Mouse (Mus musculus) central nervous system, embryonic 11.5 days (tissue): ENCODE results near the gene Avp. TPM values are rescaled to one million over a fixed set of nuclear protein-coding genes. Genes with fewer than 3 reads are reported as not detected.

Experiments used
- polyA plus RNA-seq: library from polyadenylated mRNA; depleted of rRNA; stranded (reverse); fragments of >200 nt; gene quantifications from 2 replicates; pipeline ENCODE4 v1.2.3, GENCODE M21; 2012; rRNA removed

Avp gene
- 0.10 TPM in 1 of 2 replicates, not detected in the other for polyA plus RNA-seq

DNA sequence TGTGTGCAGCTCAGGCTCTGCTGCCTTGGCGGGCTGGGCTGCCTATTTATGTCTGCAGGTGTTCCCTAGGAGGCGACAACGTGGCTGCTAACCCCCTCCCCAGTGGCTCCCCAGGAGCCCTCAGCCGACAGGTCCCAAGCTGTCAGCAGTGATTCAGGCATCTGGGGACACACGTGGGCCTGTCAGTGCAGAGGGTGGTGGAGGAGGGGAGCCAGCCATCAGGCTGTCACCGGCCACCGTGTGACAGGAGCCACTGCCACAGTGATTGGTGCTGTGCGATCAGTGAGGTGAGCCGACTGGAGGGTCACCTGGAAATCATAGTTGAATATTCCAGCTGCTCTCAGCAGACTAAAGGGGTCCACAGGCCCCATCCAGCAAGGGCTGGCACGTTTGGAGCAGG lies at the start of gene Avp:
Gene Avp (minus strand): TSS at position 3 of the 400 bp plus-strand sequence.

DNA sequence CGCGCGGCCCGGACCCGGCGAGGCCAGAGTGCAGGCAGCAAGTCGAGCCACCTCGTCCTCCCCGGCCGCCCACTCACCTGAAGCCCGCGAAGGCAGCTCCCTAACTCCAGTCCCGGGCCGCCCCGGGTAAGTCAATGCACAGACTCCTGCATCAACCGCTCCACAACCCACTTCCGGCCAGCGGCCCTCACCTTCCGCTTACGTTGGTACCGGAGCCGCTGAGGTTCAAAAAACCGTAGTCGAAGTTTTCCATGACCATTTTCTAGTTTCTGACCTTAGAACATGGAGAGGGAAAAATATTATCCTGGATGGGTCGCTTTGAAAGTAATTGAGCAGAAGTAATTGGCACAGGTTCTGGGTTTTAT lies 47.5 kb upstream of the Avp start, which contains the start of the genes Fastkd5 and Ubox5:
Gene Fastkd5 (minus strand): TSS at position 189 of the 365 bp plus-strand sequence.
Gene Ubox5 (minus strand): TSS at position 200 of the 365 bp plus-strand sequence.

DNA sequence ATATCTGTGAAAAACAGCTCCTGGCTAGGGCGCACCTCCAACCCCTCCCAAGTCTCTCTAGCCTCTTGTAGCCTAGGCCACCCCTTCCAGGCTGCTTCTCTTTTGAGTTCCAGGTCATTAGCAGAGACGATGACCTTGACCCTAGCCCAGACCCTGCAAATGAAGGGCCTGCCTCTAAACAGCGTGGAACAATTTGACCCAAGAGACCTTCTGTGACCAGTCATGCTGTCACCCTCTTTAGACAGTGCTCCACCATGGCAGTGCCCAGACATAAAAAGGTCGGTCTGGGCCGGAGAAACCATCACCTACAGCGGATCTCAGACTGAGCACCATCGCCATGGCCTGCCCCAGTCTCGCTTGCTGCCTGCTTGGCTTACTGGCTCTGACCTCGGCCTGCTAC lies 6.5 kb downstream of the Avp start, which contains the start of gene Oxt:
Gene Oxt (plus strand): TSS at position 301 of the 400 bp plus-strand sequence.

DNA sequence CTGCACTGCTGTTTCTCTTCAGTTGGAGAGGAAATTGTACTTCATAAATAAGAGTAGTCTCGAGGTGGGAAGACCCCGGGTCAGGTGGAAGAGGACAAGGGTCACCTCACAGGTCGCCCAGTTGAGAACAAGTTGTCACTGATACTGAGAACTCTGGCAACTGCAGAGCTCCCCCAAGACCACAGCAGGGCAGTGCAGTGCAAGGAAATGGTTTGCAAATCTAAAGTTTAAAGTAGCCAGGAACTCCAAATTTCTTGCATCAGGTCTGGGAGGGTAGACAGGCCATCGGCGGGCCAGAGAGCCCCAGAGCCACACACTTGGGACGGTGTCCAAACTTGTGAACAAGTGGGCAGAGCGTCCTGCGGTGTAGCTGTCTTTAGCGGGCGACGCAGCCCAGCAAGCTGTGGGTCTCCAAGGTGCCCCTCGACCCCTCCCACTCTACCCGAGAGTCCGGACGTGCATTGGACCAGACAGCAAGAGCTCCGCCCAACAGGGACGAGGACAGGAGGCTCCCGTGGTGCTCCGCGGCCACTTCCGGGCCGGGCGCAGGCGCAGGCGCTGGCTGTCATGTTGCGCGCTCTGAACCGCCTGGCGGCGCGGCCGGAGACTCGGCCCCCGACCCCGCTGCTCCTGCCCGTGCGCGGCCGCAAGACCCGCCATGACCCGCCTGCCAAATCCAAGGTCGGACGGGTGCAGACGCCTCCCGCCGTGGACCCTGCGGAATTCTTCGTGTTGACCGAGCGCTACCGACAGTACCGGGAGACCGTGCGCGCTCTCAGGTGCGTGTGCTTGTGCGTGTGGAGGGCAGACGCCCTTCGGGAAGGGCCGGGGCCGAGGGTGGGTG lies 18.9 kb downstream of the Avp start, which contains the start of gene Mrps26:
Gene Mrps26 (plus strand): TSS at position 531 of the 844 bp plus-strand sequence.

Other genes starting within 250 kb of the Avp start
- gene Cpxm1, start 185.0 kb downstream of the Avp start, polyA plus RNA-seq: 28.9 and 44.3 TPM in 2 replicates
- not detected in 2 replicates for gene Gm28372, start 177.3 kb downstream of the Avp start, polyA plus RNA-seq
- gene 1700020A23Rik, start 177.3 kb downstream of the Avp start, polyA plus RNA-seq: not detected in 2 replicates
- gene Tmem239, start 176.1 kb downstream of the Avp start, polyA plus RNA-seq: not detected in 2 replicates
- gene Vps16, start 158.2 kb downstream of the Avp start, polyA plus RNA-seq: 131 and 175 TPM in 2 replicates
- 26.3 and 33.4 TPM in 2 replicates for gene Pced1a, start 157.9 kb downstream of the Avp start, polyA plus RNA-seq
- 68.9 and 84.4 TPM in 2 replicates for gene Ptpra, start 132.3 kb downstream of the Avp start, polyA plus RNA-seq
- gene Mrps26, start 18.8 kb downstream of the Avp start, polyA plus RNA-seq: 51.8 and 67.0 TPM in 2 replicates
- gene Oxt, start 6.4 kb downstream of the Avp start, polyA plus RNA-seq: 0.11 TPM in 1 of 2 replicates, not detected in the other
- gene Fastkd5, start 47.5 kb upstream of the Avp start, polyA plus RNA-seq: 5.7 and 8.3 TPM in 2 replicates
- 7.8 and 12.2 TPM in 2 replicates for gene Ubox5, start 47.5 kb upstream of the Avp start, polyA plus RNA-seq
- gene Lzts3, start 60.2 kb upstream of the Avp start, polyA plus RNA-seq: 10.5 and 17.1 TPM in 2 replicates
- gene Ddrgk1, start 82.1 kb upstream of the Avp start, polyA plus RNA-seq: 46.3 and 135 TPM in 2 replicates
- gene Itpa, start 85.1 kb upstream of the Avp start, polyA plus RNA-seq: 95.7 and 115 TPM in 2 replicates
- 1.1 and 1.2 TPM in 2 replicates for gene Slc4a11, start 115.0 kb upstream of the Avp start, polyA plus RNA-seq